Comparison of ENCODE assay signal across 9 mouse cellular contexts in genomic region chr10:59310691-59311457, GRCm38 (mm10). TPM values are rescaled to one million over a fixed set of nuclear protein-coding genes. Genes with fewer than 3 reads are reported as not detected.
DNase-seq lines count a peak whose midpoint lies in the region.
"Had no signal": no experiment of that assay in that cellular context is flagged by ENCODE, and none has a peak within 500 bp of the region (broad histone marks: within the 10 kb centered on the region; RNA-seq: fewer than 3 reads in every experiment).

No protein-coding gene starts in this region.

- intact Hi-C loops in gastrocnemius, postnatal 36 days (cut with DNase I): no loop called here

- DNase-seq in gastrocnemius, adult 18-20 months (ENCODE audit: low spot score): peak; percentile 38
- no peak for DNase-seq in gastrocnemius, postnatal 36 days
- peak; percentile 70 for DNase-seq in heart, adult 8-10 months (ENCODE audit: low spot score)
- DNase-seq in kidney, adult 8-10 months: peak; percentile 74 to 84
- DNase-seq in lung, postnatal 14 days: peak; percentile 61
- DNase-seq in natural killer cell, adult 2 months (ENCODE audit: low spot score in 2 of 2): no peak
- DNase-seq in MN1 (ENCODE audit: low spot score): no peak
- no peak for DNase-seq in retina, embryonic 14.5 days (ENCODE audit: low spot score)
- DNase-seq: cerebellum, adult 2 months had no signal

RNA-seq across cellular contexts. Expression of gene P4ha1, which starts 12.2 kb away (rescaled TPM):
- 10 to 100 TPM; 32.0 to 41.6 TPM for total RNA-seq in gastrocnemius, adult 18-20 months (2021)
- 10 to 100 TPM; 21.9 to 31.7 TPM for total RNA-seq in gastrocnemius, postnatal 36 days (2021)
- 10 to 100 TPM; 32.4 to 59.3 (median 44.0) TPM for total RNA-seq in heart, adult 8-10 months (2022)

Comparison
In these comparisons a context has a peak if more than half of its experiments do, and no peak if none do; other contexts are left out.
1. DNase-seq: peak in gastrocnemius, adult 18-20 months (single experiment), heart, adult 8-10 months (single experiment), kidney, adult 8-10 months (2 of 2) and lung, postnatal 14 days (single experiment); none in gastrocnemius, postnatal 36 days (0 of 2), natural killer cell, adult 2 months (0 of 2), MN1 (single experiment) and retina, embryonic 14.5 days (single experiment).